Mouse (Mus musculus) naive thymus-derived CD4-positive, alpha-beta T cell, adult 2 months (primary cell): ENCODE results near the gene Dclk3.

Experiments
- DNase-seq: peaks from one replicate; pipeline ENCODE4 v3.0.0-alpha.2; 2011; ENCODE audit warnings: low read depth

Gene Dclk3

DNA sequence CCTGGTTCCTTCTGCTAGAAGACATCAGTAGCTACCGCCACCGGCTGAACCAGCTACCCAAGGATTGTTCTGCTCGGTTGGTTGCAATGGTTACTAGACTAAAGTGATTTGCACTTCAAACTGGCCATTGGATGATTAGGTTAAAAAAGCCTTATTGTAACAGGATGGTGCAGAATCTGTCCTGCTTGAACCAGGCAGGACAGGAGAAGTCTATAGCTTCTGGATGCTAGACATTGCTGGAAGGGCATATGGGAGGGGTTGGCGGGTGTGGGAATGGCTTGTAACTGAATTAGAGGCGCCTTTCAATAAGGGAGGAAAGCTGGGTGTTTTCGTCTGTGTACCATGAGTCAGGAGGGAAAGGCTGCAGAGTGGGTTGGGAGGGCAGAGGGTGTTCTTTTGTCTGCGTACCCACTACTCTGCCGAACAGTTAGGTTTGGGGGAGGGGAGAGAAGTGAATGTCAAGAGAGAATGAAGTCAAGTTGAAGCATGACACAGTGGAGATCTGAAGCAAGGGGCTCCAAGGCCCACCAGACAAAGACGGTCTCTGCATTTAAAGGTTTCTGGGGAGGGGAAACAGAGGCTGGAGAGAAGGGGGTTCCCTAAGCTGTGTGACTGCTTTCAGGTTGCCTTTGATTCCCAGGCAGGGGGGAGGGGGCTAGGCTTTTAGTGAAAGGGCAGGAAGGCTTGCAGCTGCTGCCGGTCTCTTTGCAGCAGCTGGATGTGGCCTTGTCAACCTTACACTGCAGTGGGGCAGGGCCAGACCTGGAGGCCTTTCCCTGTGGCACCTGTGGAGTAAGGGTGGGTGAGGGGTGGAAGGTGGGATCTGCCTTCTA lies 48.0 kb downstream of the Dclk3 start:
- DNase-seq = no peak

GRCm38 (mm10) chr9:111490583-111490982 lies 51.7 kb downstream of the Dclk3 start:
- DNase-seq = no peak

DNA sequence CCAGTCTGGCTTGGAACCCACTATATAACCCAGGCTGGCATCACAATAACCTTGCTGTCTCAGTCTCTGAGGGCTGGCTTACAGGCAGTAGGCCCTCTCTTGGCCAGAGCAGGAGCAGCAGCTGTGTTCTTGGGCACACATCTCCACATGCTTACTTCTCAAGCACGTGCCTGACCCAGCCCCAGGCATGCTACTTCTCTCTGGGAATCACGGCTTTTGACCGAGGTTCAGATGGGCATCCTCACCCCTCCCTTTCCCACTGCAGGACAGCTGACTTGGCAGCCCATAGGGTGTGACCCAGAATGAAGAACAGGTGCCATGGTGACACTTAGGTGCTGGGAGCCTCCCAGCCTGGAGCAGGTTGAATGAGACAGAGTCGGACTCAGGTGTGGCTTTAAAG lies 52.4 kb downstream of the Dclk3 start:
- DNase-seq = no peak

DNA sequence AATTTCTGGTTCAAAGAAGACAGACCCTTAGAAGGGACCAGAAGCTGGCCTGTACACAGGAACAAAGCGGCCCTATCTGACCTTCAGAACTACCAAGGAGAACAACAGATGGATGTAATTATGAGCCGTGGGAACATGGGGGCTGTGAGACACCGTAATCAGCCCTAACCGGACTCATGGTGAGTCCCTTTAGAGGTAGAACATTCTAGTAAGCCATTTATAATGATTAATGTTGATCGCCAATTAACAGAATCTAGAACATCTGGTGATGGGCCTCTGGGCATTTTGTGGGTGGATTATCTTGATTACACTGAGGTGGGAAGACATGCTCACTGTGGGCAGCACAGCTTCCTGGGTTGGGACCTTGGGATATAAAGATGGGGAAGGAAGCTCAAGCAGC lies 54.6 kb downstream of the Dclk3 start:
- DNase-seq = no peak

GRCm38 (mm10) chr9:111495561-111495960 lies 56.7 kb downstream of the Dclk3 start:
- DNase-seq = peak; percentile 60

DNA sequence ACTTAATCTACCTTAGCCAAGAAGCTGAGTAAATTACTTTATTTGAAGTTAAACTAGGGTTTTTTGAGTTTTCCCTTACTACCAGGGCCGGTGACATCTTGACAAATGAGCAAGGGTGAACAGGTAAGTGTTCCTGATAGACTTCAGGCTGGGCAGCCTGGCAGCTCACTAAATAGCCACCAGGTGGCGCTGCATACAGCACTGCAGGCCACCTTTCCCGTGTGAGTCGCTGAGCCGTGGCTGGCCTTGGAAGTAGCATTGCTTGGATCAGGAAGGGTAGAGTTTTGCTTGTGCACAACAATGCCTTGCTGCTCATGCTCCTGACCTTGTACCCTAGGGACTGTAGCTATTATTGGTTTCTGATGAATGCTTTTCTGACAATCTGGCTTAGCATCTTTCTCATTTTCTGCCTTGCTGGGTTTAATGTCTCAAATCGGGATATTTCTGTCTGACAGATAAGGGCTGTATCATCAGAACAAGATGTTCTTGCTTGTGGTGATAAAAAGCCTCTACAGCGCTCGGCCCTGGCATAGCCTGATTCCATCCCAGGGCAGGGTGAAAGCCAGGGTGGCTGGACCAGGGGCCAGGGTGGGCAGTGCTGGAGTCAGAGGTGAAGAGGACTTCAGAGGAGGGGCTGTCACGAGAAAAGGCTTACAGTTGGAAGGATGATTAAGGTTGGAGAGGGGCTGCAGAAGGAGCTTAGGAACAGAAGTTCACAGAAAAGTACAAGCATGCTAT lies 58.4 kb downstream of the Dclk3 start:
- peak; percentile 60 for DNase-seq

- DNase-seq = no peak
Measured at GRCm38 (mm10) chr9:111500211-111500610, 61.3 kb downstream of the Dclk3 start.

- DNase-seq = no peak
Measured at GRCm38 (mm10) chr9:111506075-111506474, 67.2 kb downstream of the Dclk3 start.

DNA sequence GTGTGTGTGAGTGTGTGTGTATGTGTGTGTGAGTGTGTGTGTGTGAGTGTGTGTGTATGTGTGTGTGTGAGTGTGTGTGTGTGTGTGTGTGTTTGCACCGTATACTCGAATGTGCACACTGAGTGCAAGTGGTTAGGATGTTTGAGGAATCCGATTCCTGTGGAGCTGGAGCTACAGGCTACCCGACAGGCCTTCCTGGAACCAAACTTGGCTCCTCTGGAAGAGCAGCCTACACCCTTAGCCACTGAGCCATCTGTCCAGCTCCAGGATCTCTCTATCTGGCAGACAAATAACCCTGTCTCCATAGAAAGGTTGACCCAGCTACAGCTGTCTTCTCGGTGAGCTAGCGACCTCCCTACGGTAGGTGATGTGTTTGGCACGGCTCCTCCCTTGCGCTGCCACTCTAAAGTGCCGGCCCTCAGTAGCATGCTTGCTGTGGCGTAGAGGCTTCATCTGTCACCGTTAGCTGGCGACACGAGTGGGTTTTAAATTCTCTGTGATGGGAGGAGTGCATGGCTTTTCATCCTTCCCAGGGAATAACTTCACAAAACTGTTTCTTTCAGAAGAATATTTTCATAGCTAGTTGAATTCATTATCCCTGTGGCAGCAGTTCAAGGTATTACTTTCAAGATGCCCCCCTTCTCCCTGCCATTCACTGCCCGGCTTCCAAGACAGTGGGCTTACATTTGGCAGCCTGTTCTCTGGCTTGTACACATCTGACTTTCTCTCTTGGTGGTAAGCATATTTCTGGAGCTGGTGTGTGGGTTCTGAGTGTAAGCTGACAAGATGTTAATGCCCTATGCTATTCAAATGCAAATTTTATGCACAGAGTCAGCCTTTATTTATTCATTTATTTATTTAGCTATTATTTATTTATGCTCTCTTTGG lies 75.9 kb downstream of the Dclk3 start:
- DNase-seq = no peak

DNA sequence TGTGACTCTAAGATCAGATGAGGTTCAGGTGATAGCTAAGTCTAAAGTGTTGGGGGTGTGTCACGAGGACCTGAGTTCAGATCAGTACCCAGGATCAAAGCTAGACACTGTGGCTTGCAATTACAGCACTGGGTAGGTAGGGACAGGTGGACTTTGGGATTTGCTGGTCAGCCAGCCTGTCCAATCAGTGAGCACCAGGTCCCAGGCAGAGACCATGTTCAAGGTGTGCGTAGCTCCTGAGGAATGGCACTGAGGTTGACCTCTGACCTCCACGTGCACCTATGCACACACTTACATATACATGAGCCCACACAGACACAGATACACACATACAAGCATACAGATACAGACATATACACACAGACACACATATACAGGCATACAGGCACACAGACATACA lies 76.7 kb downstream of the Dclk3 start:
- no peak for DNase-seq

- DNase-seq = no peak
Measured at GRCm38 (mm10) chr9:111522226-111522625, 83.3 kb downstream of the Dclk3 start.

- no peak for DNase-seq
Measured at GRCm38 (mm10) chr9:111523111-111523510, 84.2 kb downstream of the Dclk3 start.

GRCm38 (mm10) chr9:111523871-111524270 lies 85.0 kb downstream of the Dclk3 start:
- DNase-seq = no peak

- DNase-seq = no peak
Measured at GRCm38 (mm10) chr9:111534744-111535423, 96.0 kb downstream of the Dclk3 start.

GRCm38 (mm10) chr9:111535445-111536064 lies 96.7 kb downstream of the Dclk3 start:
- DNase-seq = no peak
